Mouse (Mus musculus): ENCODE results near the gene Slc2a5. TPM values are rescaled to one million over a fixed set of nuclear protein-coding genes. Genes with fewer than 3 reads are reported as not detected.

The Slc2a5 gene
- polyA plus RNA-seq, 1 experiment from 2014 or later: 26.9 TPM

DNA sequence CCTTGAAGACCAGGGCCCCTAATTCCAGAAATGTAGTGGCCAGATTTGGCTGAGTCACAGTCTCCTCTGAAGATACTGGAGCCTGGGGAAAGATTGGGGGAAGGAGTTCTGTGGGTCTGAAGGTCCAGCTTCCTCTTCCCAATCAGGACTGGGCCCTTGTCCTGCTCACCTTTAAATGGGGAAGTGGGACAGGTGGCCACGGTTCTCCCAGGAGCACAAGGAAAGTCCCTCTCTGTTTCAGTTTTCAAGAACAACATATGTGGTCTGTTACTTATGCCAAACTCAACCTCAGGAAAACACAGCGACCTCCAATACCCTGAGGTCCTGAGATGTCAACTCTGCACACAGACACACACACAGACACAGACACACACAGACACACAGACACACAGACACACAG lies 40.4 kb upstream of the Slc2a5 start:
- no peak overlapping the region for H3K4me3 ChIP-seq (ENCODE audit: low read depth, low read length)
- WGBS: 64% methylated on average over 2 of the region's 2 CpGs
- H3K36me3 ChIP-seq (ENCODE audit: control insufficient read depth, insufficient read depth): no peaks in the 10 kb centered on the region
- no peak overlapping the region for H3K4me2 ChIP-seq (replicated peaks; ENCODE audit: low read depth)
- ATAC-seq: no peak
- no peaks in the 10 kb centered on the region for H3K4me1 ChIP-seq (replicated peaks; ENCODE audit: control insufficient read depth, insufficient read depth, low read length)
- H3K9ac ChIP-seq (ENCODE audit: low read depth, low read length): no peak overlapping the region
- no peaks in the 10 kb centered on the region for H3K27me3 ChIP-seq (replicated peaks; ENCODE audit: control insufficient read depth, insufficient read depth, low read length)
- no peak for TF ChIP-seq CTCF (IDR thresholded peaks at IDR 0.05; ENCODE audit: low read depth)
- H3K27ac ChIP-seq (ENCODE audit: low read depth, low read length): no peak overlapping the region
- H3K9me3 ChIP-seq (ENCODE audit: control insufficient read depth): no peaks in the 10 kb centered on the region

DNA sequence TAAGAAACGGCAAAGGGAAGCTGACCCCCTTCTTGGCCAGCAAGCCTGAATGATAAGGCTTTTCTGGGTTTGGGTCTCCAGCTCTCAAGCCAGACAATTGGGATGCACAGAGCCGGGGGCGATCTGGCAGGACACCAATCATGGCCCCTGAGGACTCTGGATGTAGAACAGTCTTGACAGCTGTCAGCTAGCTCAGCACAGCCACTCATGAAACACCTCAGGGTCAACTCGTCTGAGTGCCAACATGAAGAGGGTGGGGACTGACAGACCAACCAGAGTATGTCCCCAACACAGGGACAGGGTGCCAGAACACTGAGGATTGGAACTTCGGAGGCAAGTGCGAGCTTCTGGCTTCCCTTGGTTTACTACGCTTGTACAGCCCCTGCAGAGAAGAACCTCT lies 39.8 kb upstream of the Slc2a5 start:
- H3K36me3 ChIP-seq (ENCODE audit: control insufficient read depth, insufficient read depth): no peaks in the 10 kb centered on the region
- 72% methylated on average over 7 of the region's 7 CpGs for WGBS
- no peak for TF ChIP-seq CTCF (IDR thresholded peaks at IDR 0.05; ENCODE audit: low read depth)
- no peak for ATAC-seq
- H3K27me3 ChIP-seq (replicated peaks; ENCODE audit: control insufficient read depth, insufficient read depth, low read length): no peaks in the 10 kb centered on the region
- no peak overlapping the region for H3K9ac ChIP-seq (ENCODE audit: low read depth, low read length)
- no peak overlapping the region for H3K4me2 ChIP-seq (replicated peaks; ENCODE audit: low read depth)
- no peaks in the 10 kb centered on the region for H3K4me1 ChIP-seq (replicated peaks; ENCODE audit: control insufficient read depth, insufficient read depth, low read length)
- H3K4me3 ChIP-seq (ENCODE audit: low read depth, low read length): no peak overlapping the region
- no peak overlapping the region for H3K27ac ChIP-seq (ENCODE audit: low read depth, low read length)
- no peaks in the 10 kb centered on the region for H3K9me3 ChIP-seq (ENCODE audit: control insufficient read depth)

DNA sequence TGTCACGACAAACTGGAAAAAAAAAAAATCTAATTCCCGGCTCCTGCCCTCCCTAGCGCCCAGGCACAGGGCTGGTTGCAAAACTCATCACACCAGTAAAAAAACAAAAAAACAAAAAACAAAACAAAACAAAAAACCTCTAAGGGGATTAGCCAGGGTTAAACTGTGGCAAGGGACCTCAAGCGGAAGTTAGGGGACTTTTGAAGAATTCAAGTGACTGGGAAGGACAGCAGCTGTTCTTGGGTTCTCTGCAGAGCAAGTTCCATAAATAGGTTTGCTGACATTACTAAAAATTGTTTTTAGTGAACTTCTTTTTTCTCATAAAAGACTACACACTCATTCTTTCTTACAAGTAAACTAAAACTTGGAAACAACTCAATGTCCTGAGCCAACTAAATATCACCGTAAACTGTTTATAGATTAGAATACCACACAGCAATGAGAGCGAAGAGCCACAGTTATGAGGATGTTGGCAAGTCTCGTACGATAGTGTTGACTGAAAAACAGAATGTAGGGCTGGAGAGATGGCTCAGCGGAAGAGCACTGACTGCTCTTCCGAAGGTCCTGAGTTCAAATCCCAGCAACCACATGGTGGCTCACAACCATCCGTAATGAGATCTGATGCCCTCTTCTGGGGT lies 38.6 kb upstream of the Slc2a5 start:
- H3K4me2 ChIP-seq (replicated peaks; ENCODE audit: low read depth): no peak overlapping the region
- no peak for ATAC-seq
- no peak overlapping the region for H3K4me3 ChIP-seq (ENCODE audit: low read depth, low read length)
- no peaks in the 10 kb centered on the region for H3K4me1 ChIP-seq (replicated peaks; ENCODE audit: control insufficient read depth, insufficient read depth, low read length)
- H3K36me3 ChIP-seq (ENCODE audit: control insufficient read depth, insufficient read depth): no peaks in the 10 kb centered on the region
- H3K9me3 ChIP-seq (ENCODE audit: control insufficient read depth): no peaks in the 10 kb centered on the region
- H3K27me3 ChIP-seq (replicated peaks; ENCODE audit: control insufficient read depth, insufficient read depth, low read length): no peaks in the 10 kb centered on the region
- no peak overlapping the region for H3K9ac ChIP-seq (ENCODE audit: low read depth, low read length)
- no peak overlapping the region for H3K27ac ChIP-seq (ENCODE audit: low read depth, low read length)
- no peak for TF ChIP-seq CTCF (IDR thresholded peaks at IDR 0.05; ENCODE audit: low read depth)
- 68% methylated on average over 11 of the region's 11 CpGs for WGBS

DNA sequence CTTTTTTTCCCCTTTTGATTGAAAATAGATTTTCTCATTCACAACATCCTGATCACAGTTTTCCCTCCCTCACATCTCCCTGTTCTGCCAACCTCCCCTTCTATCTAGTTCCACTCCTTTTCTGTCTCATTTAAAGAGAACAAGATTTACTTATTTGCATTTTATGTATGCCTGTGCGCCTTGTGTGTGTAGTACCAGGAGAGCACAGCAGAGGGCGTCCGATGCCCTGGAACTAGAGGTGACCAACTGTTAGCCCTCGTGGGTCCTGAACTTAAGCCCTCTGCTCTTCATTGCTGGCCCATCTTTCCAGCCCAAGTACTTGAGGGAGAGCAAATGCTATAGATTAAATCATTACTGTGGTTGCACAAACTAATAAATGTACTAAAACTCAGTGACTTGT lies 33.7 kb upstream of the Slc2a5 start:
- ATAC-seq: no peak

DNA sequence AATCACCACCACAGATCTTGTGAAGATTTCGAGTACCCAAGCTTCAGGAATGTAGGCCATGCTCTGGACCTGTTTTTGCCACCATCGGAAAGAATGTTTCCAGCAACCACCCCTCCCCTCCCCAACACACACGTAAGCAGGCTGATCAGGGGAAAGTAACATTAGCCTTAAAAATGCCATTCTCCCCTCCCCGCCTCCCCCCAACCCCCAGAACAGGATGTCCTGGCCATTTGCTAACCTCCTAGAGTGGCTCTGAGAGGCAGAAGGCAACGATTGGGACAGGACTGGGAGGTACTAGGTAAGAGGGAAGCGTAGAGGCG lies 32.3 kb upstream of the Slc2a5 start:
- H3K27me3 ChIP-seq (replicated peaks; ENCODE audit: control insufficient read depth, insufficient read depth, low read length): no peaks in the 10 kb centered on the region
- no peak for ATAC-seq
- peak overlapping the region; percentile 97 for H3K4me2 ChIP-seq (replicated peaks; ENCODE audit: low read depth)
- H3K36me3 ChIP-seq (ENCODE audit: control insufficient read depth, insufficient read depth): no peaks in the 10 kb centered on the region
- H3K27ac ChIP-seq (ENCODE audit: low read depth, low read length): peak overlapping the region; percentile 81
- TF ChIP-seq CTCF (IDR thresholded peaks at IDR 0.05; ENCODE audit: low read depth): no peak
- no peaks in the 10 kb centered on the region for H3K9me3 ChIP-seq (ENCODE audit: control insufficient read depth)
- peaks cover 14% of the 10 kb centered on the region; the same call in 1 of the 2 replicates for H3K4me1 ChIP-seq (replicated peaks; ENCODE audit: control insufficient read depth, insufficient read depth, low read length)
- H3K9ac ChIP-seq (ENCODE audit: low read depth, low read length): no peak overlapping the region
- WGBS: 7% methylated on average over 7 of the region's 7 CpGs
- H3K4me3 ChIP-seq (ENCODE audit: low read depth, low read length): peak overlapping the region; percentile 61

More for the DNA sequence above, 33.7 kb upstream of the Slc2a5 start:
- WGBS: 79% methylated on average over 4 of the region's 4 CpGs
- Histone ChIP-seq H3K27ac (ENCODE audit: low read depth, low read length) (no peak overlapping the region), H3K27me3 (replicated peaks; ENCODE audit: control insufficient read depth, insufficient read depth, low read length) (no peaks in the 10 kb centered on the region), H3K4me3 (ENCODE audit: low read depth, low read length) (no peak overlapping the region), H3K4me2 (replicated peaks; ENCODE audit: low read depth) (no peak overlapping the region), H3K9ac (ENCODE audit: low read depth, low read length) (no peak overlapping the region), H3K4me1 (replicated peaks; ENCODE audit: control insufficient read depth, insufficient read depth, low read length) (peaks cover 14% of the 10 kb centered on the region; the same call in 1 of the 2 replicates), H3K36me3 (ENCODE audit: control insufficient read depth, insufficient read depth) (no peaks in the 10 kb centered on the region), H3K9me3 (ENCODE audit: control insufficient read depth) (no peaks in the 10 kb centered on the region)
- peak; percentile 55 for TF ChIP-seq CTCF (IDR thresholded peaks at IDR 0.05; ENCODE audit: low read depth)

- H3K27me3 ChIP-seq (replicated peaks; ENCODE audit: control insufficient read depth, insufficient read depth, low read length): no peaks in the 10 kb centered on the region
- peak; percentile 70 for TF ChIP-seq CTCF (IDR thresholded peaks at IDR 0.05; ENCODE audit: low read depth)
- H3K9me3 ChIP-seq (ENCODE audit: control insufficient read depth): no peaks in the 10 kb centered on the region
- peak within 1 kb of the TSS; percentile 97 for H3K4me2 ChIP-seq (replicated peaks; ENCODE audit: low read depth)
- peak within 1 kb of the TSS; percentile 78 for H3K9ac ChIP-seq (ENCODE audit: low read depth, low read length)
- H3K27ac ChIP-seq (ENCODE audit: low read depth, low read length): peak within 1 kb of the TSS; percentile 81
- H3K4me3 ChIP-seq (ENCODE audit: low read depth, low read length): peak within 1 kb of the TSS; percentile 61
- ATAC-seq: peak; percentile 96
- peaks cover 14% of the 10 kb centered on the region; the same call in 1 of the 2 replicates for H3K4me1 ChIP-seq (replicated peaks; ENCODE audit: control insufficient read depth, insufficient read depth, low read length)
- no peaks in the 10 kb centered on the region for H3K36me3 ChIP-seq (ENCODE audit: control insufficient read depth, insufficient read depth)
- WGBS: under 1% methylated on average over 51 of the region's 56 CpGs
Measured at GRCm38 (mm10) chr4:150087161-150087889, 31.8 kb upstream of the Slc2a5 start, which contains the start of gene Gpr157. TSS of gene Gpr157 (plus strand) at chr4:150087365.

Data from intestine, postnatal 0 days (tissue).